Mouse (Mus musculus) intestine, embryonic 16.5 days (tissue): ENCODE measurements around the gene Trappc6a. TPM values are rescaled to one million over a fixed set of nuclear protein-coding genes. Genes with fewer than 3 reads are reported as not detected.

ENCODE experiments used
- ATAC-seq: fragments of 200-750 bp; cut with Nextera tagmentation; 2 replicates; pipeline ENCODE4 v1.8.0; 2017; ENCODE audit warnings: moderate TSS enrichment, moderate library complexity
- H3K27ac ChIP-seq: fragments of 300-500 bp; sonication (generic); 2 replicates; pipeline ENCODE4 v1.5.1; 2014; ENCODE audit warnings: mild to moderate bottlenecking, low read length
- H3K27me3 ChIP-seq: fragments of 300-500 bp; sonication (generic); replicated peaks from 2 replicates; pipeline ENCODE4 v1.6.1; 2014; ENCODE audit warnings: low read length, control low read depth, mixed read lengths; ENCODE audit not compliant: control insufficient read depth, insufficient read depth
- H3K36me3 ChIP-seq: fragments of 300-500 bp; sonication (generic); 2 replicates; pipeline ENCODE4 v1.6.1; 2014; ENCODE audit warnings: low read length, control low read depth; ENCODE audit not compliant: control insufficient read depth, insufficient read depth
- H3K4me1 ChIP-seq: fragments of 300-500 bp; sonication (generic); 2 replicates; pipeline ENCODE4 v1.6.1; 2014; ENCODE audit warnings: low read length, control low read depth, mixed read lengths; ENCODE audit not compliant: control insufficient read depth, insufficient read depth
- H3K4me2 ChIP-seq: fragments of 300-500 bp; sonication (generic); 2 replicates; pipeline ENCODE4 v1.6.1; 2014; ENCODE audit warnings: low read depth, low read length, control low read depth
- H3K4me3 ChIP-seq: fragments of 300-500 bp; sonication (generic); 2 replicates; pipeline ENCODE4 v1.5.1; 2014; ENCODE audit warnings: mild to moderate bottlenecking, low read length
- H3K9ac ChIP-seq: fragments of 300-500 bp; sonication (generic); 2 replicates; pipeline ENCODE4 v1.6.1; 2014; ENCODE audit warnings: low read depth, low read length
- H3K9me3 ChIP-seq: fragments of 300-500 bp; sonication (generic); 2 replicates; pipeline ENCODE4 v1.6.1; 2016; ENCODE audit warnings: low read length, control low read depth; ENCODE audit not compliant: control insufficient read depth
- WGBS: fragments of 180-500 bp; shearing (Covaris S2); extraction: QIAGEN DNeasy Blood & Tissue Kit; methylation state at CpG from one replicate; pipeline ENCODE4 v1.1.7; 2014; 5-methylcytosine and 5-hydroxymethylcytosine counted together
- polyA plus RNA-seq: library from polyadenylated mRNA; unstranded; fragments of >200 nt; fragmentation: Nextera tagmentation; extraction: Ambion mirVana; gene quantifications from 2 replicates; pipeline ENCODE4 v1.2.1, GENCODE M21; 2015

The Trappc6a gene
- polyA plus RNA-seq, 1 experiment from 2014 or later = 147 TPM

GRCm38 (mm10) chr7:19551634-19552033, 43.4 kb downstream of the Trappc6a start:
- WGBS = 59% methylated on average over 5 of the region's 5 CpGs
- no peak overlapping the region for H3K9ac ChIP-seq

GRCm38 (mm10) chr7:19552443-19552842, 44.2 kb downstream of the Trappc6a start:
- H3K9me3 ChIP-seq = no peaks in the 10 kb centered on the region
- 48% methylated on average over 2 of the region's 2 CpGs for WGBS
- peaks cover 2% of the 10 kb centered on the region; the same call in 1 of the 2 replicates for H3K36me3 ChIP-seq
- H3K27me3 ChIP-seq = no peaks in the 10 kb centered on the region
- H3K4me3 ChIP-seq = no peak overlapping the region
- peak; percentile 75 for ATAC-seq
- peaks cover 35% of the 10 kb centered on the region for H3K4me1 ChIP-seq
- peak overlapping the region; percentile 12; the same call in 1 of the 2 replicates for H3K9ac ChIP-seq
- H3K4me2 ChIP-seq = no peak overlapping the region
- peak overlapping the region; percentile 35 for H3K27ac ChIP-seq

More at GRCm38 (mm10) chr7:19551634-19552033, 43.4 kb downstream of the Trappc6a start:
- peak; percentile 37; the same call in 1 of the 2 replicates for ATAC-seq
- H3K4me2 ChIP-seq = no peak overlapping the region
- H3K4me1 ChIP-seq = peaks cover 31% of the 10 kb centered on the region
- H3K4me3 ChIP-seq = no peak overlapping the region
- H3K36me3 ChIP-seq = peaks cover 2% of the 10 kb centered on the region; the same call in 1 of the 2 replicates
- H3K27ac ChIP-seq = peak overlapping the region; percentile 35
- H3K9me3 ChIP-seq = no peaks in the 10 kb centered on the region
- no peaks in the 10 kb centered on the region for H3K27me3 ChIP-seq

DNA sequence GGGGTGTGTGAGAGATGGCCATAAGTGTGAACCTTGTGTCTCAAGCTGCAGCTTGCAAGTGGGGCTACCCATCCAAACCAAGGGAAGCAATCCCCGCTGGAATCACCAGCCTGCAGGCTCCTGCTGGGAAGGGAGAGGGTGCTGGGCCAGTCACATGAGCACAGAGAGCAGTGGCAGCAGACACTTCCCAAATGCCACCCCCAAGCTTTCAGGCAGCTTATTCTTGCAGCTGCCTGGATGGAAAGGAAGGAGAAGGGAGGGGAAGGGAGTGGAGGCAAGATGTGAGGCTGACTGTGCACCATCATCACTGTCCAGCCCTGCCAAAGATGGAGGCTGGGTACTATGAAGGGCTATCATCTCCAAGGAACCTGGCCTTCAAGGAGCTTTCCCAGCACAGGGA, 46.0 kb downstream of the Trappc6a start:
- ATAC-seq = no peak
- H3K36me3 ChIP-seq = peaks cover 2% of the 10 kb centered on the region; the same call in 1 of the 2 replicates
- no peak overlapping the region for H3K27ac ChIP-seq
- no peaks in the 10 kb centered on the region for H3K9me3 ChIP-seq
- no peak overlapping the region for H3K4me2 ChIP-seq
- peaks cover 39% of the 10 kb centered on the region for H3K4me1 ChIP-seq
- no peaks in the 10 kb centered on the region for H3K27me3 ChIP-seq
- no peak overlapping the region for H3K9ac ChIP-seq
- no peak overlapping the region for H3K4me3 ChIP-seq
- 79% methylated on average over 1 of the region's 1 CpGs for WGBS

DNA sequence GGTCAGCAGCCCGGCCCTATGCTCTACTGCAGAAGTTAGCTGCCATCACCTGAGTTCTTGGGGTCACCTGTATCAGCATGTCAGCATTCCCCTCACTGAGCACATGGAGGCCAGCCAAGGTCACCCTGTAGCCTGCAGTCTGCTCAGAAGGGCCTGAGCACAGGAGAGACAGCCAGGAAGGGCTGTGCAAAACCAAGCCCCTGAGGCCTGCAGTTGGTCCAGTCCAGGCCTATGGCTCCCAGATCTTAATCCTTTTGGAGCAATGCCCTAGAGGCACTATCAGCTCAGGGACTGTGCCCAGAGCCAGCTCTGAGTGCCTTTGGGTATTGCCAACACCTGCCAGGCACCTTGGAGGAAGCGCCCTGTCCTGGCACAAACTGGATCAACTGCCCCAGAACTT, 48.9 kb downstream of the Trappc6a start:
- Histone ChIP-seq H3K4me1 (peaks cover 46% of the 10 kb centered on the region), H3K36me3 (peaks cover 2% of the 10 kb centered on the region; the same call in 1 of the 2 replicates), H3K27ac (no peak overlapping the region), H3K4me3 (no peak overlapping the region), H3K4me2 (no peak overlapping the region), H3K9me3 (no peaks in the 10 kb centered on the region), H3K27me3 (no peaks in the 10 kb centered on the region), H3K9ac (no peak overlapping the region)
- 100% methylated on average over 2 of the region's 2 CpGs for WGBS
- no peak for ATAC-seq

DNA sequence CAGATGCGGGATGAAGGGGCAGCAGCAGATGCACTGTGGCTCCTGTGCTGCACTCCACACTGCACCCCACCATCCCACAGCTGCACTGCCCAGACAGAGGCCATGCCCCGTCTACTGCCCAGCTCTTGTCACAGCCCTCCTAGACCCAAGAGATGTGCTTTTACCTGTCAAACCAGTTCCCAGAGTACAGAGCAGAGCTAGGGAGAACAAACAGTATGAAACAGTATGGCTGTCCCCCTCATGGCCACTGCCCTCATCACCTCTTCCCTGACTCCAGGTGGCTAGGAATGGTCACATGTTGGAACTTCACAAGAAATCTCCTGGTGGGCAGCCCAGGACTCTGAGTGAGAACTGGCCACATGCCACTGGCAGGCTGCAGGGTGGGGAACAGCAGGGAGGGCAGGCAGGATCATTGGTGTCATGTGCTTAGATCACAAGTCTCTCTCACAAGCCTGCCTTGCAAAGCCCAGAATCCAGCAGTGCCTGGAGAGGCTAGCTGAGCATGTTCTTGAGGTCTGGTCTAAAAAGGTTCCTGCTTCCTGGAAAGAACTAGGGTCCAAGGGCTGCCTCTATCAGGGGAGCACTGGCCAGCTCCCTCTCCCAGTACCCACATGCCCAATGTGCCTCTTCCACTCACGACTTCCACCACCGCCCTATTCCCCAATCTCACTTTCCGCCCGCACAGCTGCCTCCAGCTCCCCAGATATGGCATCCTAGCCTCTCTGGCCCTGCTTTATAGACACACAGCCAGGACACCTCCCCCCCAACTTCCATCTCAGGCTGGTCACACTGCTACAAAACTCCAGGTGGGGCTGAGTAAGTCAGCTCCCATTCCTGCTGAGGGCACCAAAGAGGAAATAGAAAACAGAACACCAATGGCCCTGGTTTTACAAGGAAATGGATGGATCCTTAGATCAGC, 50.0 kb downstream of the Trappc6a start:
- no peak for ATAC-seq
- 0 out of 2 replicates have a peak overlapping the region, but pooled peaks have one; percentile 7 for H3K9ac ChIP-seq

DNA sequence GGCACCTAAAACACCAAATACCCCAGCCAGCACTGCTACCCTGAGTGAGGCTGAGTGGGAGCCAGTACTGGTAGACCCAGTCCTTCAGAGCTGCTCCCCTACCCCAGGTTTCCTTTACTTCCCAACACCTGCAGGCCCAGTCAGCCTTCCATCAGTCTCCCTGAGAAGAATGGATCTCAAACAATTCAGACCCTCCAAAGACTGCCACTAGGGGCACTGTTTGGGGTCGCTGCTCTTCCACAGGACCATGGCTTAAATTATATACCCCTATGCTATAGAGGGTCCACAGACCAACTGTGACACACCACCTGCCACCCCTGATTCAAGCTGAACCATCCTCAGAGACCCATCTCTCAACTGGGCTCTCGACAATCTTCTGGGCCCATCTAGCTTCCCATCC, 50.8 kb downstream of the Trappc6a start:
- 51% methylated on average over 2 of the region's 2 CpGs for WGBS
- H3K4me3 ChIP-seq = no peak overlapping the region
- no peak for ATAC-seq
- H3K27me3 ChIP-seq = no peaks in the 10 kb centered on the region
- H3K9ac ChIP-seq = 0 out of 2 replicates have a peak overlapping the region, but pooled peaks have one; percentile 7
- no peaks in the 10 kb centered on the region for H3K9me3 ChIP-seq
- H3K27ac ChIP-seq = no peak overlapping the region
- no peak overlapping the region for H3K4me2 ChIP-seq
- peaks cover 41% of the 10 kb centered on the region for H3K4me1 ChIP-seq
- H3K36me3 ChIP-seq = peaks cover 5% of the 10 kb centered on the region; the same call in 1 of the 2 replicates

More for the DNA sequence above, 50.0 kb downstream of the Trappc6a start:
- peaks cover 2% of the 10 kb centered on the region; the same call in 1 of the 2 replicates for H3K36me3 ChIP-seq
- no peak overlapping the region for H3K4me2 ChIP-seq
- H3K27me3 ChIP-seq = no peaks in the 10 kb centered on the region
- H3K27ac ChIP-seq = no peak overlapping the region
- WGBS = 88% methylated on average over 6 of the region's 6 CpGs
- no peak overlapping the region for H3K4me3 ChIP-seq
- H3K9me3 ChIP-seq = no peaks in the 10 kb centered on the region
- H3K4me1 ChIP-seq = peaks cover 38% of the 10 kb centered on the region

- WGBS = 17% methylated on average over 11 of the region's 11 CpGs
- peak overlapping the region; percentile 90 for H3K27ac ChIP-seq
- ATAC-seq = 0 out of 2 replicates have a peak, but pooled peaks have one; percentile 23
These were observed 52.5 kb downstream of the Trappc6a start for GRCm38 (mm10) chr7:19560491-19561260.

DNA sequence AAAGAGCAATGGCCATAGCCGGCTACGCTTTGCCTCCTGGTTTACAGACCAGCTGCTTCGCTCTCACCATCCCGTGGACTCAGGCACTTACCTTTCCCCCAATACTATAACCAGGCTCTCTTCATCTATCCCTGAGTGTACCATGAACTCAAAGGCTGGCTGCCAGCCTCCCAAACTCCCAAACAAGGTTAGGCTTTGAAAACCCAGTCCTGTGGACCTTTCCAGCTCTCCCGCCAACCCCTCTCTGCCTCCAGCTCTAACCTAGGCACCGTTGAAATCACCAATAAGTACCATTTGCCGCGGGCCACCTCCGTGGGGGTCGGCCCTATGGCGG, 53.2 kb downstream of the Trappc6a start:
- Histone ChIP-seq H3K4me1 (peaks cover 40% of the 10 kb centered on the region), H3K9ac (peak overlapping the region; percentile 97), H3K36me3 (peaks cover 17% of the 10 kb centered on the region), H3K27me3 (no peaks in the 10 kb centered on the region), H3K9me3 (no peaks in the 10 kb centered on the region), H3K4me2 (peak overlapping the region; percentile 96), H3K27ac (peak overlapping the region; percentile 90), H3K4me3 (peak overlapping the region; percentile 94)
- peak; percentile 8; the same call in 1 of the 2 replicates for ATAC-seq
- WGBS = under 1% methylated on average over 11 of the region's 11 CpGs

More at GRCm38 (mm10) chr7:19560491-19561260, 52.5 kb downstream of the Trappc6a start:
- Histone ChIP-seq H3K4me1 (peaks cover 41% of the 10 kb centered on the region), H3K27me3 (no peaks in the 10 kb centered on the region), H3K4me3 (peak overlapping the region; percentile 94), H3K4me2 (peak overlapping the region; percentile 96), H3K9me3 (no peaks in the 10 kb centered on the region), H3K9ac (peak overlapping the region; percentile 97), H3K36me3 (peaks cover 18% of the 10 kb centered on the region)
